Mouse (Mus musculus): ENCODE measurements around the gene Trim46. TPM values are rescaled to one million over a fixed set of nuclear protein-coding genes. Genes with fewer than 3 reads are reported as not detected.

The Trim46 gene
- total and polyA plus RNA-seq, 2 experiments: 0.16 to 0.18 TPM

DNA sequence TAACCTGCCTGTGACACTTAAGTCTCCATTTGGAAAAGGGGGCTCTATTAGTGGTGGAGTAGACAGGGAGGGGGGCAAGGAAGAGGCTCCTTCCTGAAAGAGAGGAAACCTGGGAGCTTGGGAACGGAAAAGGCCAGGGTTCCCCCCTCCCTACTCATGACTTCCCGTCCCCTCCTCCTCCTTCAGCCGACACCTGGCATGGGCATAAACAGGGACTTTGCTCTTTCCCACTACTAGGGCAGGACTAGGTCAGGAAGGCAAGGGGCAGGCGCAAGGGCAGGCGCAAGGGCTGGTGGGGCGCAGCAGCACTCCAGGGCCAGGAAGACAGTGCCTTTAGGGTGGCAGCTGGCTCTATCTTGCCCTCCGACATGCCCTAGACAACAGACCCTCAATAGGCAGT is 32.0 kb upstream of the Trim46 start:
- Histone ChIP-seq H3K36me3 (ENCODE audit: control insufficient read depth, insufficient read depth, low read length) (peaks cover 20% of the 10 kb centered on the region), H3K79me2 (ENCODE audit: control insufficient read depth, insufficient read depth, low read length) (peaks cover 33% of the 10 kb centered on the region; the same call in 1 of the 2 replicates), H3K4me1 (ENCODE audit: control insufficient read depth, insufficient read depth, low read length) (peaks cover 24% of the 10 kb centered on the region), H3K27me3 (ENCODE audit: control insufficient read depth, insufficient read depth, low read length) (no peaks in the 10 kb centered on the region), H3K27ac (replicated peaks; ENCODE audit: insufficient read depth, low read depth, low read length) (peak overlapping the region; percentile 92), H3K9ac (ENCODE audit: low read depth, low read length) (peak overlapping the region; percentile 84), H3K4me3 (ENCODE audit: insufficient read depth, low read depth, low read length) (peak overlapping the region; percentile 86)
- DNase-seq (ENCODE audit: extremely low read depth, low read depth, low spot score): peak; percentile 89
- 7% methylated on average over 7 of the region's 7 CpGs for WGBS
- TF ChIP-seq CTCF (IDR thresholded peaks at IDR 0.05; ENCODE audit: low read depth, low read length) (no peak), POLR2A (IDR thresholded peaks at IDR 0.05; ENCODE audit: extremely low read depth, insufficient read depth, low read length) (peak; percentile 83)

GRCm38 (mm10) chr3:89277281-89278021 is 31.3 kb upstream of the Trim46 start:
- Histone ChIP-seq H3K4me1 (ENCODE audit: control insufficient read depth, insufficient read depth, low read length) (peaks cover 28% of the 10 kb centered on the region), H3K79me2 (ENCODE audit: control insufficient read depth, insufficient read depth, low read length) (peaks cover 33% of the 10 kb centered on the region; the same call in 1 of the 2 replicates), H3K4me3 (ENCODE audit: insufficient read depth, low read depth, low read length) (peak overlapping the region; percentile 86), H3K36me3 (ENCODE audit: control insufficient read depth, insufficient read depth, low read length) (peaks cover 25% of the 10 kb centered on the region), H3K27ac (replicated peaks; ENCODE audit: insufficient read depth, low read depth, low read length) (peak overlapping the region; percentile 92), H3K27me3 (ENCODE audit: control insufficient read depth, insufficient read depth, low read length) (no peaks in the 10 kb centered on the region), H3K9ac (ENCODE audit: low read depth, low read length) (peak overlapping the region; percentile 84)
- WGBS: 10% methylated on average over 14 of the region's 14 CpGs
- no peak for TF ChIP-seq CTCF (IDR thresholded peaks at IDR 0.05; ENCODE audit: low read depth, low read length)
- TF ChIP-seq POLR2A (IDR thresholded peaks at IDR 0.05; ENCODE audit: extremely low read depth, insufficient read depth, low read length): no peak
- DNase-seq (ENCODE audit: extremely low read depth, low read depth, low spot score): no peak

DNA sequence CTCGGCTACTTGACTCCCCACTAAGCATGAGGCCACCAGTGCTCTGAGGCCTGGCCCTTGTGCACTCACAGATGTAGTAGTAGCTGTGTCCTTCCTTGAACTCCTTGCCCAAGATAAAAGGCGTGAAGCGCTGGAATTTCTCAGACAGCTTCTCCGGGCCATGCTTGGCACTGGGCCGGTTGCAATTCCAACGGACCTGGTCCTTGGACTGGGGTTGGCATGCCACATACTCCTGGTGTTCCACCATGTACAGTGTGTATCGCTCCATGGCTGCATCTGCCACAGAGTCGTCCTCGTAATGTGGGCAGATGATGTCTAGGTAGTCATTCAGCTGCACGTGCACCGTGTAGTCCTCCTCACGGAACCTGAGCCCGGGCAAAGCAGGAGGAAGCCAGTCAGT is 30.0 kb upstream of the Trim46 start:
- H3K9ac ChIP-seq (ENCODE audit: low read depth, low read length): peak overlapping the region; percentile 36
- peaks cover 24% of the 10 kb centered on the region for H3K4me1 ChIP-seq (ENCODE audit: control insufficient read depth, insufficient read depth, low read length)
- peaks cover 33% of the 10 kb centered on the region; the same call in 1 of the 2 replicates for H3K79me2 ChIP-seq (ENCODE audit: control insufficient read depth, insufficient read depth, low read length)
- H3K27me3 ChIP-seq (ENCODE audit: control insufficient read depth, insufficient read depth, low read length): no peaks in the 10 kb centered on the region
- peak overlapping the region; percentile 66 for H3K27ac ChIP-seq (replicated peaks; ENCODE audit: insufficient read depth, low read depth, low read length)
- no peak for TF ChIP-seq POLR2A (IDR thresholded peaks at IDR 0.05; ENCODE audit: extremely low read depth, insufficient read depth, low read length)
- TF ChIP-seq CTCF (IDR thresholded peaks at IDR 0.05; ENCODE audit: low read depth, low read length): no peak
- 43% methylated on average over 13 of the region's 13 CpGs for WGBS
- H3K36me3 ChIP-seq (ENCODE audit: control insufficient read depth, insufficient read depth, low read length): peaks cover 33% of the 10 kb centered on the region
- H3K4me3 ChIP-seq (ENCODE audit: insufficient read depth, low read depth, low read length): no peak overlapping the region
- peak; percentile 58 for DNase-seq (ENCODE audit: extremely low read depth, low read depth, low spot score)

GRCm38 (mm10) chr3:89271760-89272159 is 25.7 kb upstream of the Trim46 start:
- Histone ChIP-seq H3K4me3 (ENCODE audit: insufficient read depth, low read depth, low read length) (no peak overlapping the region), H3K36me3 (ENCODE audit: control insufficient read depth, insufficient read depth, low read length) (peaks cover 33% of the 10 kb centered on the region), H3K79me2 (ENCODE audit: control insufficient read depth, insufficient read depth, low read length) (peaks cover 10% of the 10 kb centered on the region; the same call in 1 of the 2 replicates), H3K4me1 (ENCODE audit: control insufficient read depth, insufficient read depth, low read length) (peaks cover 33% of the 10 kb centered on the region), H3K27me3 (ENCODE audit: control insufficient read depth, insufficient read depth, low read length) (no peaks in the 10 kb centered on the region), H3K9ac (ENCODE audit: low read depth, low read length) (no peak overlapping the region), H3K27ac (replicated peaks; ENCODE audit: insufficient read depth, low read depth, low read length) (no peak overlapping the region)
- TF ChIP-seq POLR2A (IDR thresholded peaks at IDR 0.05; ENCODE audit: extremely low read depth, insufficient read depth, low read length) (no peak), CTCF (IDR thresholded peaks at IDR 0.05; ENCODE audit: low read depth, low read length) (no peak)
- DNase-seq (ENCODE audit: extremely low read depth, low read depth, low spot score): peak; percentile 62
- WGBS: 35% methylated on average over 6 of the region's 6 CpGs

DNA sequence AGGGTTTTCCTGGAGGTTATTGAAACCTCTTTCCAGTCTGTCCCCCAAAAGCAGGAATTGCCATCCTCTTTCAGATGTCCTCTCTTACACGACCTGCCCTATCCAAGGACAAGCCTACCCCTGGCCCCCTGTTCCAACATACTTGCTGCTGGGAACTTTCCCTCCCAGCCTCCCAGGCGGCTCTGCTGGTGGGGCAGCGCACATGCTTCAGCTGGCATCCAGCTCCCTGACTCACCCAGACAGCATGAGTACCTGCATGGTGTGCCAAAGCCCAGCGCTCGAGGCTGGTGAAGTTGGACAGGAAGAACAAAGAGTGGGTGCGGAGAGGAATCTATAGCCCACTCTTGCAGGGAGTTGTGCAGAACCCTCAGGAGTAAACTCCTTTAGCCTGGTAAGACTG is 24.8 kb upstream of the Trim46 start:
- no peaks in the 10 kb centered on the region for H3K27me3 ChIP-seq (ENCODE audit: control insufficient read depth, insufficient read depth, low read length)
- peak; percentile 65 for DNase-seq (ENCODE audit: extremely low read depth, low read depth, low spot score)
- 25% methylated on average over 6 of the region's 6 CpGs for WGBS
- H3K4me3 ChIP-seq (ENCODE audit: insufficient read depth, low read depth, low read length): no peak overlapping the region
- peak overlapping the region; percentile 22 for H3K27ac ChIP-seq (replicated peaks; ENCODE audit: insufficient read depth, low read depth, low read length)
- H3K36me3 ChIP-seq (ENCODE audit: control insufficient read depth, insufficient read depth, low read length): peaks cover 29% of the 10 kb centered on the region
- H3K9ac ChIP-seq (ENCODE audit: low read depth, low read length): peak overlapping the region; percentile 21; the same call in 1 of the 2 replicates
- H3K79me2 ChIP-seq (ENCODE audit: control insufficient read depth, insufficient read depth, low read length): peaks cover 9% of the 10 kb centered on the region; the same call in 1 of the 2 replicates
- TF ChIP-seq CTCF (IDR thresholded peaks at IDR 0.05; ENCODE audit: low read depth, low read length): no peak
- no peak for TF ChIP-seq POLR2A (IDR thresholded peaks at IDR 0.05; ENCODE audit: extremely low read depth, insufficient read depth, low read length)
- H3K4me1 ChIP-seq (ENCODE audit: control insufficient read depth, insufficient read depth, low read length): peaks cover 29% of the 10 kb centered on the region

Data from liver, adult 2 months (tissue).